Mouse (Mus musculus) cerebellum, postnatal 25 days (tissue): ENCODE results near the gene Slc7a5.

Experiments used
- DNase-seq, 2 experiments: peaks; one replicate each; pipeline ENCODE4 v3.0.0; 2021; ENCODE audit warnings: mixed read lengths in 2 of 2

The Slc7a5 gene

GRCm38 (mm10) chr8:121849303-121849702, 58.2 kb downstream of the Slc7a5 start:
- DNase-seq = no peak

- no peak for DNase-seq
These were observed 59.0 kb downstream of the Slc7a5 start for GRCm38 (mm10) chr8:121848495-121848894.

GRCm38 (mm10) chr8:121847987-121848386, 59.5 kb downstream of the Slc7a5 start:
- DNase-seq = no peak

GRCm38 (mm10) chr8:121847261-121847822, 60.2 kb downstream of the Slc7a5 start:
- DNase-seq = no peak

- no peak for DNase-seq
These were observed 60.7 kb downstream of the Slc7a5 start for GRCm38 (mm10) chr8:121846815-121847214.

GRCm38 (mm10) chr8:121844765-121845164, 62.7 kb downstream of the Slc7a5 start:
- no peak for DNase-seq

GRCm38 (mm10) chr8:121843184-121843733, 64.2 kb downstream of the Slc7a5 start:
- no peak for DNase-seq

GRCm38 (mm10) chr8:121842064-121842955, 65.2 kb downstream of the Slc7a5 start:
- no peak for DNase-seq

GRCm38 (mm10) chr8:121841242-121841641, 66.3 kb downstream of the Slc7a5 start:
- peak; percentile 92 to 93 for DNase-seq

GRCm38 (mm10) chr8:121832503-121832902, 75.0 kb downstream of the Slc7a5 start:
- peak; percentile 77 to 89 for DNase-seq

- DNase-seq = no peak
These were observed 75.4 kb downstream of the Slc7a5 start for GRCm38 (mm10) chr8:121832061-121832460.
